Mouse (Mus musculus): ENCODE data around the gene Btbd6.

DNA sequence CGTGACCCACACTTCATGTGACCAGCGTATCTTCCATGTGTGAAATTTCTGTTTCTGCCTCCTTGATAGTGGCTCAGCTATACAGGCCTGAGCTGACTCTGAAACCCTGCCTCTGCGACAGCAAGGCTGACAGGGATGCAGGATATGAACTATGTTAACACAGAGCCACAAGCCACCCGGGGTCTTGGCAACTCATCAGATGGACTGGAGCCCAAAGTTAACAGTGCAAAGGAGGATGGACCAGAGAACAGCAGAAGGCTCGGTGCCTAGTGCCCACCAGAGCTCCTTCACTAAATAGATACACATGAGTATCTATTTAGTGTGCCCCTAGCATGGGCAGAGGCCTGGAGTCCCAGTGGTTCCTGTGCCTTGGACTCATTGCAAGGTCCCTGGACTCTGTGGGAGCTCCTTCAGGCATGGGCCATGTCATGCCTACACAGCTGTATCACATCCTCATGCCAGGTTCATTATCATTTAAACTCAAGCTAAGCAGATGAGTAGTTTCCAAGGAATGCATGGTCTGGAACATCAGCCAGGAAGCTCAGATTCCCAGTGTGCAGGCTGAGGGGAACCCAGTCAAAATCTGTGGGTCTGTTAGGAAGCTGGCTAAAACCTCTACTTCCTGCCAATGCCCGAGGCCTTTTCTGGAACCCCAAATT is 35.5 kb downstream of the Btbd6 start:
- TF ChIP-seq CTCF (IDR thresholded peaks at IDR 0.05; ENCODE audit: insufficient read depth, low read depth, low read length) (no peak), POLR2A (IDR thresholded peaks at IDR 0.05; ENCODE audit: insufficient read depth, low read depth, low read length) (no peak)
